Mouse (Mus musculus) stomach, embryonic 16.5 days (tissue): ENCODE results near the gene Calcoco2. TPM values are rescaled to one million over a fixed set of nuclear protein-coding genes. Genes with fewer than 3 reads are reported as not detected.

ENCODE experiments used
- ATAC-seq: fragments of 200-750 bp; cut with Nextera tagmentation; 2 replicates; pipeline ENCODE4 v1.8.0; 2017; ENCODE audit warnings: moderate number of reproducible peaks, moderate TSS enrichment; ENCODE audit not compliant: insufficient read depth, low FRiP score
- H3K27ac ChIP-seq: fragments of 300-500 bp; sonication (generic); 2 replicates; pipeline ENCODE4 v1.5.1; 2014; ENCODE audit warnings: low read length
- H3K27me3 ChIP-seq: fragments of 300-500 bp; sonication (generic); 2 replicates; pipeline ENCODE4 v1.6.1; 2014; ENCODE audit warnings: low read length, control low read depth, mixed read lengths; ENCODE audit not compliant: control insufficient read depth, insufficient read depth
- H3K36me3 ChIP-seq: fragments of 300-500 bp; sonication (generic); 2 replicates; pipeline ENCODE4 v1.6.1; 2014; ENCODE audit warnings: low read length; ENCODE audit not compliant: control insufficient read depth, insufficient read depth
- H3K4me1 ChIP-seq: fragments of 300-500 bp; sonication (generic); 2 replicates; pipeline ENCODE4 v1.6.1; 2014; ENCODE audit warnings: low read length, control low read depth, mixed read lengths; ENCODE audit not compliant: control insufficient read depth, insufficient read depth
- H3K4me2 ChIP-seq: fragments of 300-500 bp; sonication (generic); 2 replicates; pipeline ENCODE4 v1.6.1; 2014; ENCODE audit warnings: low read depth, low read length, mixed read lengths
- H3K4me3 ChIP-seq: fragments of 300-500 bp; sonication (generic); replicated peaks from 2 replicates; pipeline ENCODE4 v1.5.1; 2014; ENCODE audit warnings: mild to moderate bottlenecking, low read length
- H3K9ac ChIP-seq: fragments of 300-500 bp; sonication (generic); 2 replicates; pipeline ENCODE4 v1.6.1; 2014; ENCODE audit warnings: low read length
- H3K9me3 ChIP-seq: fragments of 300-500 bp; sonication (generic); replicated peaks from 2 replicates; pipeline ENCODE4 v1.6.1; 2016; ENCODE audit warnings: low read length, control low read depth; ENCODE audit not compliant: control insufficient read depth
- WGBS: fragments of 180-500 bp; shearing (Covaris S2); extraction: QIAGEN DNeasy Blood & Tissue Kit; methylation state at CpG from one replicate; pipeline ENCODE4 v1.1.7; 2014; 5-methylcytosine and 5-hydroxymethylcytosine counted together
- polyA plus RNA-seq: library from polyadenylated mRNA; unstranded; fragments of >200 nt; fragmentation: Nextera tagmentation; extraction: Ambion mirVana; gene quantifications from 2 replicates; pipeline ENCODE4 v1.2.1, GENCODE M21; 2015

Gene Calcoco2
- polyA plus RNA-seq, 1 experiment from 2014 or later, result 0.25 TPM

GRCm38 (mm10) chr11:96058309-96058708 is 53.5 kb downstream of the Calcoco2 start:
- peaks cover 33% of the 10 kb centered on the region for H3K36me3 ChIP-seq
- H3K9me3 ChIP-seq, result no peaks in the 10 kb centered on the region
- WGBS, result 94% methylated on average over 4 of the region's 4 CpGs
- H3K9ac ChIP-seq, result no peak overlapping the region
- H3K27ac ChIP-seq, result no peak overlapping the region
- H3K27me3 ChIP-seq, result no peaks in the 10 kb centered on the region
- H3K4me2 ChIP-seq, result no peak overlapping the region
- peaks cover 1% of the 10 kb centered on the region for H3K4me1 ChIP-seq
- H3K4me3 ChIP-seq, result no peak overlapping the region
- ATAC-seq, result no peak

GRCm38 (mm10) chr11:96050854-96051253 is 60.9 kb downstream of the Calcoco2 start:
- H3K36me3 ChIP-seq, result peaks cover 21% of the 10 kb centered on the region
- no peak overlapping the region for H3K9ac ChIP-seq
- no peak overlapping the region for H3K4me2 ChIP-seq
- no peak overlapping the region for H3K4me3 ChIP-seq
- no peak for ATAC-seq
- no peak overlapping the region for H3K27ac ChIP-seq
- H3K4me1 ChIP-seq, result no peaks in the 10 kb centered on the region
- H3K27me3 ChIP-seq, result no peaks in the 10 kb centered on the region
- no peaks in the 10 kb centered on the region for H3K9me3 ChIP-seq
- 92% methylated on average over 3 of the region's 3 CpGs for WGBS

GRCm38 (mm10) chr11:96049939-96050338 is 61.8 kb downstream of the Calcoco2 start:
- no peak overlapping the region for H3K27ac ChIP-seq
- H3K27me3 ChIP-seq, result no peaks in the 10 kb centered on the region
- H3K4me1 ChIP-seq, result no peaks in the 10 kb centered on the region
- no peak overlapping the region for H3K4me2 ChIP-seq
- H3K36me3 ChIP-seq, result peaks cover 23% of the 10 kb centered on the region
- H3K9ac ChIP-seq, result no peak overlapping the region
- H3K9me3 ChIP-seq, result no peaks in the 10 kb centered on the region
- 82% methylated on average over 4 of the region's 4 CpGs for WGBS
- no peak for ATAC-seq
- H3K4me3 ChIP-seq, result no peak overlapping the region

Other genes with a start within 250 kb of the Calcoco2 start
- 3.0 and 4.5 TPM in 2 replicates for gene B4galnt2, start 197.1 kb downstream of the Calcoco2 start, polyA plus RNA-seq
- 24.1 and 26.7 TPM in 2 replicates for gene Igf2bp1, start 106.0 kb downstream of the Calcoco2 start, polyA plus RNA-seq
- gene Gip, start 87.4 kb downstream of the Calcoco2 start, polyA plus RNA-seq, result 2.5 and 5.3 TPM in 2 replicates
- gene Snf8, start 77.1 kb downstream of the Calcoco2 start, polyA plus RNA-seq, result 80.5 and 92.6 TPM in 2 replicates
- gene Ube2z, start 46.6 kb downstream of the Calcoco2 start, polyA plus RNA-seq, result 32.6 and 34.0 TPM in 2 replicates
- 693 and 716 TPM in 2 replicates for gene Atp5g1, start 36.3 kb downstream of the Calcoco2 start, polyA plus RNA-seq
- gene Ttll6, start 21.8 kb upstream of the Calcoco2 start, polyA plus RNA-seq, result 0.21 and 0.58 TPM in 2 replicates
- gene Hoxb13, start 82.4 kb upstream of the Calcoco2 start, polyA plus RNA-seq, result not detected in 2 replicates
- gene Hoxb9, start 159.5 kb upstream of the Calcoco2 start, polyA plus RNA-seq, result 0.14 and 0.16 TPM in 2 replicates
- gene Hoxb8, start 169.9 kb upstream of the Calcoco2 start, polyA plus RNA-seq, result 0.44 and 1.5 TPM in 2 replicates
- 6.3 and 8.3 TPM in 2 replicates for gene Hoxb7, start 174.7 kb upstream of the Calcoco2 start, polyA plus RNA-seq
- 5.6 and 8.3 TPM in 2 replicates for gene Hoxb6, start 180.5 kb upstream of the Calcoco2 start, polyA plus RNA-seq
- gene Hoxb5, start 191.4 kb upstream of the Calcoco2 start, polyA plus RNA-seq, result 13.8 TPM in 2 replicates
- 2.2 and 2.7 TPM in 2 replicates for gene Hoxb4, start 206.3 kb upstream of the Calcoco2 start, polyA plus RNA-seq
- 0.99 and 1.5 TPM in 2 replicates for gene Hoxb3, start 211.4 kb upstream of the Calcoco2 start, polyA plus RNA-seq
- 9.1 and 11.5 TPM in 2 replicates for gene Hoxb2, start 238.6 kb upstream of the Calcoco2 start, polyA plus RNA-seq